Mouse (Mus musculus) spleen, postnatal 36 days (tissue): ENCODE results near the gene Lce1a1.

Source experiments
- DNase-seq, 2 experiments: peaks; one replicate each; pipeline ENCODE4 v3.0.0; 2022; ENCODE audit warnings: low spot score in 2 of 2, mixed read lengths in 1 of 2

Gene Lce1a1

DNA sequence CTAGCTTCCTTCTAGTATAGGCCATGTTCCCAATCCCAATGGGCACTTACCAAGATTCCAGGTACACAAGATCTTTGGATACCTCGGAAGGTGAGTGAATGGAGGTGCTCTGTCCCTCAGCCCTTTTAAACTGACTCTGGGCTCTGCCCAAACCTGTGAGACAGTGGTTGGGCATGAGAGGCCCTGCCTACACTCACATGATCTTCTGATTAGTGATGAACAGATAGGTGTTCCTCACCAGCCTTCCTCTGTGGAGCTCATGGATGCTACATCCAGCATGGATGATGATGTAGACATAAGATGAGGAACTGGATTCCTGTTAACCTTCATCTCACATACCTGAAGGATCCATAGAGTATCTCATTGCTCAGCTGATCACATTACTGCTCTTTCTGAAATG, at the start of gene Lce1a1:
Gene Lce1a1 (minus strand): TSS at position 101 of the 400 bp plus-strand sequence.
- no peak for DNase-seq

DNA sequence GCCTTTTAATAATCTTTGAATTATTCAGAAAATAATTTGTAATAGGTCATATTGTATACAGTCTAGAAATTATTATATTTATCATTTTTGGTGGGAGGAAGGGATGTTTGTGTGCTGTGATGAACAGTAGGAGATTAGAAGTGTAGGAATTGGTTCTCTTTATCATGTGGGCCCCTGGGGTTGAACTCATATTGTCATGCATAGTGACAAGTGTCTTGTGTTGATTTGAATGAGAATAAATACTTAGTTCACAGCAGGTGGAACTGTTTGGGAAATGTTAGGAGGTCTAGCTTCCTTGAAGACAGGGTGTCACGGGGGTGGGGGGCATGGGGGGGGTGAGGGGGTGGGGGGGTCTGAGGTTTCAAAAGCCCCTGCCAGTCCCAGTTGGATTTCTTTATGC, 46.5 kb upstream of the Lce1a1 start:
- DNase-seq, result no peak

DNA sequence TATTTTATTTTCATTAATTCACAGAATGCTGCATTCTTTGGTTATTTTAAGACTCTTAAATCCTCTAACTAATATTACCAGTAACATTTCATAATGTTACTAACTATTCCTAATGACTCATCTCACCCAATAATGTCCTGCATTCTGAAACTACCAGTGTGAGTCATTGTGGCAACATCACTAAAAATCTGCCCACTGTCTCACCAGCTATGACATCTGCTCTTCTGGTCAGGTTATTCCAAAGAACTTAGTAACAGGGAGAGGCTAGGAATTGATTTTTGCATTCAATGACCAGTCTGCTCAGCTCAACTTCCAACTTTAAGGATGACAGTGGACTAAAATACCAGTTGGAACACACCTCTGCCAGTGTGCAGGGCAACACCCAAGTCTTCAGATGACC, 43.6 kb upstream of the Lce1a1 start:
- no peak for DNase-seq

GRCm38 (mm10) chr3:92689154-92689553, 41.0 kb upstream of the Lce1a1 start:
- peak; percentile 8 to 25 for DNase-seq

DNA sequence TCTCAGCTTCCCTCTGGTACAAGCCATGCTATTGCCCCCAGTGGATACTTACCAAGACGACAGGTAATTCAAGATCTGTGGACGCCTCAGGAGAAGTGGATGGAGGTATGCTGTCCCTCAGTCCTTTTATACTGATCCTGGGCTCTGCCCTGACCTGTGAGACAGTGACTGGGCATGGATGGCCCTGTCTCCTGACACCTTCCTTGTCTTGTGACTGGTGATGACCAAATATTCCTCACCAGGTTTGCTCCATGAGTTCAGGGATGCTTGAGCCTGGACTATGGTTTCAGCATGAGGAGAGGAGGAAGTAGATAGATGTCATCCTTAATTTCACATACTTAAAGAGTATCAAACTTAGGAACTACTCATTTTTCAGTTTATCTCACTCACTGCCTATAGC, 39.0 kb upstream of the Lce1a1 start, which contains the start of gene Lce1d:
Gene Lce1d (minus strand): TSS at position 101 of the 400 bp plus-strand sequence.
- no peak for DNase-seq

- no peak for DNase-seq
These were observed 30.8 kb upstream of the Lce1a1 start, which contains the start of gene Lce1c for GRCm38 (mm10) chr3:92678947-92679346. TSS of gene Lce1c (plus strand) at chr3:92679247.

DNA sequence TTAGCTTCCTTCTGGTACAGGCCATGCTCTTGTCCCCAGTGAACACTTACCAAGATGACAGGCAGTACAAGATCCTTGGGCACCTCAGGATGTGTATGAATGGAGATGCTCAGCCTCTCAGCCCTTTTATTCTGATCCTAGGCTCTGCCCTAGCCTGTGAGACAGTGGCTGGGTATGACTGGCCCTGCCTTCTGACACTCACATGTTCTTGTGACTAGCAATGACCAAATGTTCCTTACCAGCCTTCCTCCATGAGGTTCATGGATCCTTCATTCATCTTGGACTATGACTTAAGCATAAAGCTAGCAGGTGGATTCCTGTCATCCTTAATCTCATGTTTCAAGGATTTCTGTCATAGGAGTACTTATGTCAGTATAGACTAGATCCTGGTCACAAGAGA, 22.1 kb upstream of the Lce1a1 start, which contains the start of gene Lce1a2:
Gene Lce1a2 (minus strand): TSS at position 101 of the 400 bp plus-strand sequence.
- no peak for DNase-seq

GRCm38 (mm10) chr3:92656826-92657225, 8.7 kb upstream of the Lce1a1 start, which contains the start of gene Lce1b:
TSS of gene Lce1b (minus strand) at chr3:92656926.
- DNase-seq, result no peak

- DNase-seq, result no peak
These were observed 8.3 kb downstream of the Lce1a1 start for GRCm38 (mm10) chr3:92639854-92640253.

GRCm38 (mm10) chr3:92638653-92638991, 9.5 kb downstream of the Lce1a1 start:
- no peak for DNase-seq

DNA sequence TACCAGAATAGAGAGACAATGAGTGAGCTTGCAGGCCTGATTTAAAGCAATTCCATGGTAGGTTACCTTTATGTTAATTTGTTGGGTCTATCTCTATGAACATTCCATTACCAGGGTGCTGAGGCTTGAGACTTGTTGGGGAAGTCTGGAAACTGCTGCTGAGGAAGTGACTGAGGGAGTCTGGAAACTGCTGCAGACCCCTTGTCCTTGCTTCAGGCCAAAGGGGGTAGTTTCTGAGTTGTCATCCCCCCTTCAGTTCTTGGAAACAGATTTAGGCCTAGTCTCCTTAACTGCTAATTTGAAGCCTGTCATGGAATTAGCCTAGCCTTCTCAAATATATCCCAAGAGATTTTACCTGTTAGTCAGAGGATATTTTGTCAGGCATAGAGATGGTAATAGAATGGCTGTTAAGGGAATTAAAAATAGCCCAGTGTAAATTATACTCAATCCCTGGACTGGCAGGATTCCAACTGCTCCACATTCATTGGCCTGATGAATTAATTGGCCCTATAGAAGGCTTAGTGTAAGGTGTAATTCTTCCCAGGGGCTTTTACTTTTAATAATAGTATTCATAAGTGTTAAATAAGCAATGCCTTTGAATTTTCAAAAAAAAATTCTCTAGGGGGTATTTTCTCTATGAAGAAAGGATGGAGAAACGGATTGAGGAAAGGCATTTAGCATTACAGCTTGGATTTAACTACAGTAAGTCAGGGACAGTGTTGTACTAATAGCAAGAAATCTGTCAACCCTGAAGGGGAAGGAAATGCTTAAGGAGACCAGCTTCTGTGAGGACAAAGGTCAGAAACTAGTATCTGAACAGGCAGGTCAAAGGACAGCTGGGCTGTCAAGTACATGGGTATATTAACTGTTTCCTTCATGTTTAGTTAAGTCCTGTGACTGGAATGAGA, 10.1 kb downstream of the Lce1a1 start:
- DNase-seq, result no peak

- no peak for DNase-seq
These were observed 26.5 kb downstream of the Lce1a1 start, which contains the start of gene Lce6a for GRCm38 (mm10) chr3:92621560-92621959. TSS of gene Lce6a (minus strand) at chr3:92621660.

- DNase-seq, result no peak
These were observed 38.3 kb downstream of the Lce1a1 start for GRCm38 (mm10) chr3:92609804-92610203.

DNA sequence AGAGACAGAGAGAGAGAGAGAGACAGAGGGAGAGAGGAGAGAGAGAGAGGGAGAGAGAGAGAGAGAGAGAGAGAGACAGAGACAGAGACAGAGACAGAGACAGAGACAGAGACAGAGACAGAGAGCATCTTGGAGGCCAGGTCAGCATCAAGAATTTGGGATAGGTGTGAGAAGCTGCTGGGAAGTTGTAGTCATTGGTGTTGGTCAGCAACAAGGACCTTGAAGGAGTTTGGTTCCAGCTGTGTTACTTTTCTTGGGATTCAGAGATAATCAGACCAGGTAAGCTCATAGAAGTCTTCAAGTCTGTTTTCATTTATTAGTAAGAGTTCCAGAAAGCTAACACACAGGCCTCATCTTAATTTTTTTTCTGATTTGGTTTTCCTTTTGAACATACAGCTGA, 40.7 kb downstream of the Lce1a1 start, which contains the start of gene 2210017I01Rik:
Gene 2210017I01Rik (minus strand): TSS at position 101 of the 400 bp plus-strand sequence.
- DNase-seq, result no peak

GRCm38 (mm10) chr3:92602169-92602568, 45.9 kb downstream of the Lce1a1 start:
- DNase-seq, result no peak

DNA sequence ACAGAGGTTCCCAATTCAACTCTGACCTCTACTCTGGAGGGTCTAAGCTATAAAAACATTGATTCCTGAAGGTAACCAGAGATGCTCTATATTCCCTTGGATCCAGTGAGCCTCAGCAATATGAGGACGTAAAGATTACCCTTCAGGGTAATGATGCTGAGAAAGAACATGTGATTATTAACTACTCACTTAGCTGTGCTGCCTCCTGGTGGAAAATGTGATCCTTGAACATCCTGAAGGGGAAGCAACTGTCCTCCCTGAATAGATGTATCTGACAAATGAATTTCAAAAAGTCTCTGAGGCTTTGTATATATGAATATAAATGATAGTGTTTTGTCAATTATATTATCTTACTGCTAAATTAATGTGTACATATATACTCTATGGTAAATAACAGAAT, 47.7 kb downstream of the Lce1a1 start:
- DNase-seq, result no peak

DNA sequence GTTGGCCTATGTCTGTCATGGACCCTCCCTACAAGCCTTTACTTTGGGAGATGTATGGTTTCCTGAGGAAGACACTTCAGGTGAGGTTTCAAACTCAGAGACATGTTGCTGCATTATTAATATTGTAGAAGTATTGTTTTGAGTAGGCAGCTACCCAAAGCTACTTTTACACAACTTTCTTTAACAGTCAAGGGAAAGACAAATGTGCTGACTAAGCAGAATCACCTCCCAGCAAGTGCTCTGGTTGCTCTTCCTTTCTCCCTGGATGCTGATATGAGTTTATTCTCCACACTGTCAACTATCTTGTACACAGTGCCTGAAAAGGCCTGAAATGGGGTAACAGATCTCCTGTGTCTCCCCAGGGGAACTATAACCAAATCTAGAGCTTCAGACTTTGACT, 48.1 kb downstream of the Lce1a1 start:
- no peak for DNase-seq

DNA sequence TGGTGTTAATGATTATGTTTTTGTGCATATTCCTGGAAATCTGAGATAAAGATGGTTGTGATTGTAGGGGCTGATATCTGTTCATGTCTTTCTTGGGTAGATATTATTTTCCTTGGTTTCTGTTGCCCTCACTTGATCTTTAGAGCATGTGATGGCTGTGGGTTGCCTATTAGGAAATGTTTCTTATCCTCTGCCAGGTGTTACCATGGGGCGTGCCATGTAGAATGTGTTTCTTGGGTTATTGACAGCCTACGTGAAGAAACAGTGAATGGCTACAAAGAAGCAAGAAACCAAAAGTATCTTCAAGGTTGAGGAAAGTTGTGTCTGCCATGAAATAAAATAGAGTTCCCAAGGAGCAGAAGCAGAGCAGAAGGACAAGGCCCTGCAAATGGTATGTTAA, 49.7 kb downstream of the Lce1a1 start:
- no peak for DNase-seq
